Mouse (Mus musculus) lung, postnatal 10 days (tissue): Measurements from ENCODE around the gene Polrmt.
A peak's percentile ranks its signal among the peaks of the same experiment; 100 is the strongest.
"Not testable (repeated sequence)": the region's sequence is repeated elsewhere in the genome, so short reads cannot be mapped to it uniquely, and the experiment has no call there.

ENCODE experiments used
- DNase-seq: peaks from one replicate; pipeline ENCODE4 v3.0.0; 2021

The Polrmt gene

GRCm38 (mm10) chr10:79707759-79708158 lies 38.6 kb downstream of the Polrmt start:
- DNase-seq, result no peak

DNA sequence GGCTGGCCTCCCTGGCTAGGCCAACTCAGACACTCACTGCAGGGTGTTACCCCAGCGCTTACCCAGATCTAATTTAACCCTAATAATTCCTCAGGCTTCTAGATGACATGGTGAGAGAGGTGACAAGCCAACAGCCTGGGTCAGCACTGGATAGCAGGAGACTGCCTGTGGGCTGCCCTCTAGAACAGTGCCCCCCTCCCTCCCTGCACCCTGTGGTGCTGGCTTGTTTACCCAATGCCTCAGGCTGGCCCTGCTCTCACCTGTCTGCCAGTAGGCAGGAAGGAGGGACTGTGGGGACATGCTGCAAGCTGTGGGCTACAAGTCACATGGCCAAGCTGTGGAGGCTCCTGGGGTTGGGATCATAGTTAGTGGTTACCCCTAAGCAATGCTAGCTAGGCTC lies 39.2 kb downstream of the Polrmt start:
- DNase-seq, result no peak

GRCm38 (mm10) chr10:79706406-79707094 lies 39.8 kb downstream of the Polrmt start:
- DNase-seq, result no peak

- DNase-seq, result no peak
Observed at GRCm38 (mm10) chr10:79705951-79706350, 40.4 kb downstream of the Polrmt start.

DNA sequence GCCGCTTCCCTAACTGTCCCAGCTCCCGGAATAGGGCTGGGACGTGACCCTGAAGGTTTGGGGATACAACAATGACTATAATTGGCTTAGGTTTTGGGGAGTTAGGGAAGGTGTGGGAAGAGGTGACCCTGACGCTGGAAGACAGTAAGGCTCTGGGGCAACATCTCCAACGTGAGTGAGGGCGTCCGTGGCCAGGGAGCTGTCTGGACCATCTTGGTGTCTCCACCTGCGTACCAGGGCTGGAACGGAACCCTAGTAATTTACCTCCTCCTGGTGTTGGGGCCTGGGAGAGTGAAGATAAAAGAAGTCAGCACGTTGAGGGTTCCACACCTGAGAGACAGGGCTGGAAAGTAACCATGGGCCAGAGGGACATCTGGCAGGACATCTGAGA lies 41.4 kb downstream of the Polrmt start:
- no peak for DNase-seq

DNA sequence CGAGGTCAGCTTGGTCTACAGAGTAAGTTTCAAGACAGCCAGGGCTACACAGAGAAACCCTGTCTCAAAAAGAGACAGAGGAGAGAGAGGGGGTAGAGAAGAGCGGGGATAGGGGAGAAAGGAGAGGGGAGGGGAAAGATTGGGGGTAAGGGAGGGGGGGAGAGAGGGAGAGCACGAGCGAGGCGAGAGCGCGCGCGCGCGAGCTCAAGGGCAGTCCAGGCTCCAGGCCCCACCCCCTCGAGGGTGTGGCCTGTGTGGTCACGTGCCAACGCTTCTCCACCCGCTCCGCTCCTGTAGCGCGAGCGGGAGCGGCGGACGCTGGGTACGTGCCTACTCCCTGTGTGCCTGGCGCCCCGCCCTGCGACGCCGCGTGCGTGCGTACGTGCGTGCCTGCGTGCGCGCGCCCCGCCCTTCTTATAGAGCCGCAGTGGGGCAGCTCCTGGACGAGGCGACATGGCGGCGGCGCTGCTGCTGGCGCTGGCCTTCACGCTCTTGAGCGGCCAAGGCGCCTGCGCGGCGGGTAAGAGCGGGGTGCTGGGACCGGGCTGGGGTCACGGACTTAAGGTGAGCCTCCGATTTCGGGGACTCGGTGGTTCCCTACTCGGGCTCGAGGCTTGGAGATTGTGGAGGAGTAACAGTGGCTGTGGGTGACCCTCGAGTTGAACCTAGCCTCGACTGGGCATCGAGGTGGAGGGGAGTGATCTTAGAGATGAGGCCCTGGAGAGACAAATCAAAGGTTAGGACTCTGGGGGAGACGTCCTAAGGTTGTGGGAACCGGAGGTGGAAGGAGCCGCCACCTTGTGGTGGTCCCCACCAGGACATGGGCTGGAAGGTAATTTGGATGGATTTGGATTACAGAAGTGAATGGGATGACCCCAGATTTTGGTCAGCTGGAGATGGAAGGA lies 42.1 kb downstream of the Polrmt start, which contains the start of gene Bsg:
Gene Bsg (plus strand): TSS at position 427 of the 905 bp plus-strand sequence.
- DNase-seq, result peak; percentile 99

DNA sequence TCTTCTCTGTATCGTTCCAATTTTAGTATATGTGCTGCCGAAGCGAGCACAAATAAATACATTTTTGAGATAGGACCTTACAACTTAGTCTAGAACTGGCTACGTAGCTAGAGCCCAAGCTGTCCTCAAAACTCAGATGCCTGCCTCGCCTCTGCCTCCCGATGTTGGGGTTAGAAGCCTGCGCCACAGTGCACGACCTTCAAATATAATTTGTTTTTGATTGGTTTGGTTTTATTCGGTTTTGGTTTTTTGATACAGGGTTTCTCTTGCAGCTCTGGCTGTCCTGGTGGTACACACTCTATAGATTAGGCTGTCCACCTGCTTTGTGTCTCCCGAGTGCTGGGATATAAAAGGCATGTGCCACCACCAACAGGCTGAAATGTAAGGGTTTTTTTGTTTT lies 42.8 kb downstream of the Polrmt start:
- DNase-seq, result no peak

GRCm38 (mm10) chr10:79702970-79703369 lies 43.4 kb downstream of the Polrmt start:
- not testable (repeated sequence) for DNase-seq

DNA sequence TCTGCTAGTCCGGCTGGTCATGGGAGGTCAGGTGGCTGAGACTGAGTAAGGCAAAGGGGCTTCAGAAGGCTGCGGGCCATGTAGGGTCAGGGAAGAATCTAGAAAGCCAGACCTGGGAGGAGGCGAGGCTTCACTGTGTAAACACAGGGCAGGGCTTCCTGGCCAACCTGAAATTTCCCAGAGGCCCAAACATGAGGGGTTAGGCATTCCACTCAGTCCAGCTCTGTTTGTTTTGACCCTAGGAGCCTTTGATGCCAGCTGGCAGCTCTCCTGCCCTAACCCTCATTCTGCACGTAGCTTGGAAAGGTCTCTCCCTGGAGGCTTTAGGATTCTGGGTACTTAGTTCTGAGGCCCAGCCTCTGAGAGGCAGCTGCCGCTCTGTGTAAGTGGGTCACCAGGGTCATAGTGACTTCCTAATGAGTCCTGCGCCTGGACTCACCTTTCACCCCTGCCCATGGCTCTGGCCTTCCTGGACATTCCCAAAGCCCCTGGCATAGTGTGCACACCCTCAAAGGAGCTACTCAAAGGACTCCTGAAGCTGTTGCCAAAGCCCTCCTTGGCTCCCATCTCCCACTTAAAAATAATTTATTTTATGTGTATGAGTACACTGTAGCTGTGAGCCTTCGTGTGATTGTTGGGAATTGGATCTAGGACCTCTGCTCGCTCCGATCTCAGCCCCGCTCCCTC lies 44.8 kb downstream of the Polrmt start:
- peak; percentile 81 for DNase-seq

DNA sequence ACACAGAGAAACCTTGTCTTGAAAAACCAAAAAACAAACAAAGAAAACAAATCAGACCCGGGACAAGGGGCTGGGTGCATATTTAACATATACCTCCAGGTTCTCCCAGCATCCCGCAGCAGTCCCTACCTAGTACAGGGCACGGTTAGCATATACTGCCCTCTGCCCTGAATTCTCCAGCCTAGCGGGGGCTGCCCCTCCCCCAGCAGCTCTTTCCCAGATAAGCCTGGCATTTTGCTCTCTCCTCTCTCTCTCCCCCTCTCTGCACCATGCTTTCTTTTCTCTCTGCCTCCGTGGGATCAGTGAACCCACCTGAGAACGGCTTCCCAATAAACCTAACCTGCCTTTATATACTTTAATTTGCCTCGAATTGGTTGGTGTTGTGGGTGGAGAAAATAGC lies 45.7 kb downstream of the Polrmt start:
- no peak for DNase-seq

GRCm38 (mm10) chr10:79698459-79698858 lies 47.9 kb downstream of the Polrmt start:
- DNase-seq, result no peak

DNA sequence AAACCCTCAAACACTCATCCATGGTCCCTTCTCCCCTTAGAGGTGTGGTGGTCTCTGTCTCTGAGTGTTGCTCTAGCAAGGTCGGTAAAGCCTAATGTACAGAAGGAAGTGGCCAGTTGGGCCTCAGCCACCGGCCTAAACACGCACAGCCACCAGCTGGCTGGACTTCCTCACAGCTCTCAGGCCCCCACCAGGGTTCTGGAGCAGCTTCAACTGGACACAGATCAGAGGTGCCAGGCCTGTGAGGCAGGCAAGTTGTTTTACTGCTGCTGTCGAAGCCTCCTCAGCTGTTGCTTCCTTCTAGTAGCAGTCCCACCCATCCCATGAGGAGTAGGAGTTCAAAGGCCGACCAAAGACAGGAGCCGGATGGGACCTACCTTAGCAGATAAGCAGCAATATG lies 48.5 kb downstream of the Polrmt start:
- peak; percentile 71 for DNase-seq

GRCm38 (mm10) chr10:79696129-79696651 lies 50.2 kb downstream of the Polrmt start:
- DNase-seq, result peak; percentile 52

DNA sequence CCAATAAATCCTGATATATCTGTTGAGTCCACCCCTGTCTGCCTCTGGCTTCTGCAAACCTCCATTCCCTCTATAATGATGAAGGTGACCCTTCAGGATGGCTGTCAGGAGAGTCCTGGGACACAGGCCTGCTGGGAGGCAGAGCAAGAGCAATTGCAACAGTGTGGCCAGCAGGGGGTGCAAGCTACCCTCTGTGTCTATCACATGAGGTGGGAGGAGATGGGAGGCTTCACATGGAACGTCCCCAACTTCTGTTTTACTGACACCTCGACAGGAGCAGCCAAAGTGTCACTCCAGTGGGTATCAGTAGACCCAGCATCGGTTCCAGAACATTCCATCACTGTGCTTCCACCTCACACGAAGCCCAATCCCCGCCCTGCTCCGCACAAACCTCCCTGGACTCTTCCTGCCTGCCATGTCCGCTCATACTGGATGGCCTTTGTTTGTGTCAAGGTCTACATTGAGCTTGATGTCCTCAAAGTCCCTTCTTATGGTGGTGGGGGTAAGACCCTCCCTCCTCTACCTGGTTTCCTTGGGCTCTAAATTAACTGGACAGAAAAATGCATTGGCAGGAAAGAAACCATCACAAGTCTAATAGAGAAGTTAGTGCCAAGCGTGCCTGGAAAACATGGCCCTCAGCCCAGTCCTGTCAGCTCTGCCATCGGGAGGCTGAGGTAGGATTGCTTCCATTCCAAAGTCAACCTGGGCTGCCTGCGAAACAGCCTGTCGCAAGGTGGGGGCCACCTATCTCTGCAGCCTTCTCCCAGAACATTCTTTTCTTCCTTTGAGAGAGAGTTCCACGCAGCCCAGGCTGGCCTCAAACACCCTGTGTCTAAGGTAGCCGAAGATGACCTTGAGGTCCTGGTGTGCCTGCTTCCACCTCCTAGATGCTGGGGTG lies 50.9 kb downstream of the Polrmt start:
- peak; percentile 90 for DNase-seq

DNA sequence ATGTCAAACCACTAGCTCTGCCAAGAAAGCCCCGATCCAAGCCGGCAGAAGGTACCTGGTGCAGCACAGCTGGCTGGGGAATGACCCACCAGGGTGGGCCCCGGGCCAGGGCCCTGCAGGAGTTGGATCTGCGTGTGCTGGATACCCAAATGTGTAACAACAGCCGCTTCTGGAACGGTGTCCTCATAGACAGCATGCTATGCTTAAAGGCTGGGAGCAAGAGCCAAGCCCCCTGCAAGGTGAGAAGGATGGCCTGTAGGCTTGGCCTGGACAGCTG lies 52.1 kb downstream of the Polrmt start:
- no peak for DNase-seq

- DNase-seq, result no peak
Observed at GRCm38 (mm10) chr10:79693580-79694378, 52.6 kb downstream of the Polrmt start.

DNA sequence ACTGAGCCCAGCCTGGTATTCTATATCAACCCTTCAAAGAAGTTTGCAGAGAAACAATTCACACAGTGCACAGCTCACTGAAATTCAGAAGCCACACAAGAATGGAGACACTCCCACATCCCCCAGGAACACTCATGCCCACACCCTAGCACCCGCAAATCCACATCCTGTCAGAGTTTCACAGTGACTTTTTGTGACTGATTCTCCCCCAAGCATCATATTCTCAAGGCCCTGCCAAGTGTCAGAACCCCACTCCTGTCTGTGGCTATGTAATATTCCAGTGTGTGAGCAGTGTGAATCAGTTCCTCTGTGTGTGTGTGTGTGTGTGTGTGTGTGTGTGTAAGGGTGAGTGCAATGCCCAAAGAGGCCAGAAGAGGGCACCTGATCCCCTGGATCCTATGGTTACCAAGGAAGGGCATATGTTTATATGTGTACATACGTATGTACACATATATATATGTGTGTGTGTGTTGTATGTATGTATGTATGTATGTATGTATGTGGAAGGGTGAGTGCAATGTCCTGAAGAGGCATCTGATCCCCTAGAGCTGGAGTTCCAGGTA lies 54.3 kb downstream of the Polrmt start:
- DNase-seq, result no peak

DNA sequence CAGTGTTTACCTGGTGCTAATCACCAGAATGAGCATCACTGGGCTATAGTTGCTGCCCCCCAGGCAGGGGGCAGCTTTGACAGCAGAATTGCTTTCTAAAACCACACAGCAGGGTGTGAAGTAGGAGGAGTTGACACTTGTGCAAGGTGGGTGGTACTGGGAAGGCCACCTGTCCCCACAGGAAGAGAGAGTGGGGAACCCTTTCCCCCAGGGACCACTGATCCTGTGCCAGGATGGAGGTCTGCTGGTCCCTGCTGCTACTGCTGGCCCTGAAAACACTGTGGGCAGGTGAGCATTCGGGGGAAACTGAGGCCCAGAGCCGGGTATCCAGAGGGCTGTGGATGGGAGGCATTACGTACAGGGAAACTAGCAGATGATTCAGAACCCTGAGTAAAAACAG lies 57.2 kb downstream of the Polrmt start:
- DNase-seq, result no peak

GRCm38 (mm10) chr10:79688720-79689119 lies 57.7 kb downstream of the Polrmt start, which contains the start of gene Gzmm:
Gzmm (plus strand) TSS chr10:79689020.
- no peak for DNase-seq

GRCm38 (mm10) chr10:79687513-79687912 lies 58.9 kb downstream of the Polrmt start:
- DNase-seq, result no peak

- DNase-seq, result no peak
Observed at GRCm38 (mm10) chr10:79686691-79687090, 59.7 kb downstream of the Polrmt start.
